Mouse (Mus musculus) lung, adult 18-20 months (tissue): Measurements from ENCODE around the gene Bdkrb2.

Source experiments
- DNase-seq, 2 experiments: peaks; one replicate each; pipeline ENCODE4 v3.0.0; 2022; ENCODE audit warnings: mixed read lengths in 2 of 2

Gene Bdkrb2

GRCm38 (mm10) chr12:105593471-105593870, 30.4 kb downstream of the Bdkrb2 start:
- no peak for DNase-seq

DNA sequence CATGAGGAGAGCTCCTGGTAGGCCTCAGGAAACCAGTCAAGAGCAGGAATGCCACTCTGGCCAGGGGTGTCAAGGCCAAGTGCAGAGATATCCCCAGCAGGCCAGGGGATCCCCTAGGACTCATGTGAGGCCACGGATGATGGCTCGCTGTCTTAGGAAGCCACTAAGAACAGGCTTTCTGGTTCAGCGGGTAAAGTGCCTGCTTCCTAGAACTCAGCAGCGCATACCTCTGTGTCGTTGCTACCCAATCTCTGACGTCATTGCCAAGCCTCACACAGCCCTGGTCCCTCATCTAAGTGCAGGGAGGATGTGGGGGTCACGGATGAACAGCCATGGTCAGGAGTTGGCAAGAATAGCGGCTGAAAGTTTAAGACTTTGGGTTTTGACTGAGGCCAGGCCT, 34.1 kb downstream of the Bdkrb2 start:
- no peak for DNase-seq

- no peak for DNase-seq
Observed at GRCm38 (mm10) chr12:105598503-105598902, 35.5 kb downstream of the Bdkrb2 start.

DNA sequence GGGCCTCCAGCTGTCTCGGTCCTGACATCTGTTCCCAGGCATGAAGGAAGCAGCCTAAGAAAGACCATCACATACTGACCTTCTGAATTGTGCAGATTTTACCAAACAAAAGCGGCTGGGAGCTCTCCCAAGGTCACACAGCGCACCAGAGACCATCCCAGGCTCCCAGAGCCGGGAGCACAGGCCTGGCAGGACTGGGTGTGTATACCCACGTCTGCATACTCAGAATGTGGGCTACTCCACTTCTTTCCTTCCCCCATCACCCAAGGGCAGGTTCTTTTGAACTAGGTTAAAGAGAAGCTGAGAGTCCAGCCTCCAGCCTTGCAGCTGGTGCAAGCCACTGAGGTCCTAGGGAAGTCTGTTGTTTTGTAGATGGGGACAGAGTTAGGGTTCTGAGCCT, 36.1 kb downstream of the Bdkrb2 start:
- no peak for DNase-seq

- peak in 1 of 2 experiments; percentile 41 for DNase-seq
Observed at GRCm38 (mm10) chr12:105601586-105601985, 38.6 kb downstream of the Bdkrb2 start.

DNA sequence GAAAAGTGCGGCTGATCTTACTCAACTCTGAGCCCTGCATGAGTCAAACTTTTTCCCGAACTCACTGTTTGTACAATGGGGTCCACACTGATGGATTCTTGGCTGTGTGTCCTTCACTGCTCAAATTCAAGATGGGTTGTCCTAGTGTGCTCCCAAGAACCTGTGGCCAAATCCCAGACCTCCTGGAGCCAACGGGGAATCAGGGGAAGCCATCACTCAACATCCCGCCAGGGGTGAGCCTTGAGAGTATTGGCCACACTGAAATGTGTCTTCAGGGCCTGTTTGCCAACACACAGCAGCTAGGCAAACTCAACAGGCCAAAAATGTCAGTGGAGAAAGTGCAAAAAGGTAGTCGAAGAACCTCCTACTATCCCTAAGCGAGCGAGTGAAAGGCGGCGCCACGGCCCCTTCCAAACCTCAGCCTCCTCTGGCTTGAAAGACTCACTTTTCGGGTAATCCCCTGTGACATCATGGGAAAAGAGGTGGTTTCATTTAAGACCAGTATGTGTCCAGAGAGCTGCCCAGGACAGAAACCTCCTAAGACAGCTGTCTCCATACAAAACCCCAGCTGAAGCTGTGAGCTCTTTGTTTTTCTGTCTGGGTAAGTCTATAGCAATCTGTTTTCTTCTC, 39.7 kb downstream of the Bdkrb2 start, which contains the start of gene Bdkrb1:
TSS of gene Bdkrb1 (plus strand) at position 505 of the 630 bp plus-strand sequence.
- peak in 1 of 2 experiments; percentile 30 for DNase-seq

GRCm38 (mm10) chr12:105603904-105604303, 40.9 kb downstream of the Bdkrb2 start:
- DNase-seq, result no peak

DNA sequence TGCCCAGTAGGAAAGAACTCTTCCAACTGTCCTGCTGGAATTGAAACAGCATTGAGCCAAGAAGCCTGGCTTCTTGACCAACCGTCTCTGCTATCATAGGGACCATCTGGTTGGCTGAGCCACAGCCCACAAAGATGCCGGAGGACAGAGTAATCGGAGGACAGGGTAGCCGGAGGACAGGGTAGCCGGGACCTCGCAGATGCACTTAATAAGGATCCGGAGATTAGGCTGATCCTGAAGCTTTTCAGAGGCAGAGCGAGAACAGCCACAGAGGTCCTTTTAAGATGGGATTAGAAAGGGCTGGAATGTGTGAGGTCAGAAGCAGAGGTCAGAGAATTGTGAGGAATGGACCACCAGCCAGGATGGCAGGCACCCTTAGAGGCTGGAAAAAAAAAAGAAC, 42.2 kb downstream of the Bdkrb2 start:
- no peak for DNase-seq

DNA sequence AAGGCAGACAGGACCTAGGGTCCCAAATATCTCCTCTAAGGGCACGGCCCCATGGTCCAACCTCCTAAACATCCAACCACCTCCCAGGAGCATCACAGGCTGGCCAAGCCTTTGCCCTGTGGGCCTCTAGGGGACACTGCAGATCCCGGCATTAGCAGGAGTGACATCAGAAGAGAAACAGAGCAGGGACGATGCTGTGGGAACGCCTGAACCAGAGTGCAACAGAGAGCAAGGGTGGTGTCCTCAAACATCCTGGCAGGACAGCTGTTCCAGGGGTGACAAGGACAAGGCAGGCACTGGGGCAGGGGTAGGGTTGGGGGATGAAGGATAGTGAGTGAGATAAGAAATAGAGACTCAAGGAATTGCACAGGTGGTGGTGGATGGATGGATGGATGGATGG, 43.9 kb downstream of the Bdkrb2 start:
- DNase-seq, result no peak

GRCm38 (mm10) chr12:105611045-105611444, 48.0 kb downstream of the Bdkrb2 start:
- no peak for DNase-seq

DNA sequence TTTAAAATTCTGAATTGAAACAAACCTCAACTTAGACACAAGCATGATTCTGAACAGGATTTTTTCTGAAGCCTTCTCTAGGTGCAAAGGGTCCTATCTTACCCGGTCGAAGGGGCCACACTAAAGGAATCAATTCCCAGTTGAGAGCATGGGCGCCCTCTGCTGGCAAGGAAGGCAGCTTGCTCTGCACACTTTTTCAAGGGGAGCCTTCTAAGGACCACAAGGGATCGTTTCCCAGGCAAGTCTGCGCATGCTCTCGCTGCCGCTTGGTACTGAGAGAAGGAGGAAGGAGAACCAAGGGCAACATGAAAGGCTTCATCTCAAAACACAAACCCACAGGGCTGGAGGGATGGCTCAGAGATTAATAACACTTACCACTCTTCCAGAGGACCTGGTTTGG, 48.7 kb downstream of the Bdkrb2 start:
- DNase-seq, result peak in 1 of 2 experiments; percentile 23

- no peak for DNase-seq
Observed at GRCm38 (mm10) chr12:105613559-105613958, 50.5 kb downstream of the Bdkrb2 start.

DNA sequence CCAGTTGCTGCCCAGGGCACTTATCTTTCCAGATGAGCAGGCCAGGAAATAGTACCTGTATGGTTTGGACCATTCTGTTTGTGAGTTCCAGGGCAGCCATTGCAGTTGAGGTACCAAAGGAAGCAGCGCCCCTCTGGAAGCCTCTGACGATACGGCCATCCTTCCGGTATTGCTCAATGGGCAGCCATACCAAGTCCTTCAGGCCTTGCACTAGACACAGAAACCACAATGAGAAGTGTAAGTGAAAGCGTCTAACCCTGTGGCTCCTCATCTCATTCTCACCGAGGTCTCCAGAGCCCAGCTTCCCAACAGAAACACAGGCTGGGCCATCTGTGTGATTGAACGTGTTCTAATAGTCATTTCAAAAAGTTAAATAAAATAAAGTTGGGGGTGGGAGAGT, 59.0 kb downstream of the Bdkrb2 start:
- DNase-seq, result no peak

- no peak for DNase-seq
Observed at GRCm38 (mm10) chr12:105622981-105623539, 60.0 kb downstream of the Bdkrb2 start.

DNA sequence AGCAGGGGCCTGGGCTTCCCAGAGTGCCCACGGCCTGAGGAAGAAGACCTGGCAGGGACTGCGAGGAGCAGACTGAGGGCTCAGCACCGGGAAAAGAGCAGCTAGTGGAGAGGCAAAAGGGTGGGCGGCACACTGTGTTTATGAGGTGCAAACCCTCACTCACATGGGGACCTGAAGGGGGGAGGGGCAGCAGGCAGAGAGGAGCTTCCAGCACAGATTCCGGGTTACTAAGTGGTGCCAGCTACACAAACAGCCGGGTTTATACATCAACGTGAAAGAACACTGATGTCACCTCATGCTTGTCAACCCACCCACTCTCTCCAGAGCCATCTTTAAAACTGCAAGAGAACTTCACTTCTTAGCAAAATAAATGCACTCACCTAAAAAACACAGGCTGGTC, 62.8 kb downstream of the Bdkrb2 start:
- no peak for DNase-seq

GRCm38 (mm10) chr12:105634374-105635067, 71.5 kb downstream of the Bdkrb2 start:
- DNase-seq, result no peak

- DNase-seq, result no peak
Observed at GRCm38 (mm10) chr12:105636551-105636950, 73.5 kb downstream of the Bdkrb2 start.

DNA sequence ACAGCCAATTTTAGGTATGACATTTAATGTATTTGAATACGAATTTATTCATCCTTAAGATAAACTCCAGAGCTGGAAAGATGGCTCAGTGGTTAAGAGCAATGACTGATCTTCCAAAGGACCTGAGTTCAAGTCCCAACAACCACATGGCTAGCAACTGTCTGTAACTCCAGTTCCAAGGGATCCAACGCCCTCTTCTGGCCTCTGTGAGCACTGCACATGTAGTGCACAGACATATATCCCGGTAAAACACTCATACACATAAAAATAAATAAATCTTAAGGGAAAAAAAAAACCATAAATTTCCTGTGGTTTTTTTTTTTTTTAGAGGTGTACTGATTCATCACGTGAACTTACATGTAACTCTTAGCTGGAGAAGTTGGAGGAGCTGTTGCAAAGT, 74.5 kb downstream of the Bdkrb2 start:
- DNase-seq, result no peak

DNA sequence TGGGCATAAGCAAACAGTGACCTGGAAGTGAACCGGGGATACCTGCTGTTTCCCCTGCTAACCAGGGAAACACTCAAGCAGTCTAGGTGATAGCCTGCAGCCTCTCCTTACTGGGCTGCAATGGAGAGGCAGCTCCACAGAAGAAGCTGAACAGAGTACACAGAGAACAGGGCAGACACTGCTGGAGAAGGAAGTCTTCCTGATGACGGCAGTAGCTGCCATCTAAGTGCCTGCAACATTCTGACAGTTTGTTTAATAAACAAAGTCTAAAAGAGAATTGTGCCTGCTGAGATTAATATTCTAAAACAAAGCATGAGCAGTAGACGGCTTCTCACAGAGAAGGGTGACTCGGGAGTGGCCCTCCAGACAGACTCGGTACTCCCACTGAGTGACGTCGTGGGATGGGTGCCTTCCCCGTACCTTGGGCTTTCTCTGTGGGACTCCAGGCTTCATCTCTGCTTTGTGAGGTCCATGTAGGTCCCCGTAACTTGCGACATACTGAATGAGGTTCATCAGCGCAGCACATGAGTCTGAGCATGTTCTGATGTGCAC, 79.8 kb downstream of the Bdkrb2 start:
- DNase-seq, result peak in 1 of 2 experiments; percentile 12
